Mouse (Mus musculus): ENCODE measurements around the gene 4933428G20Rik. TPM values are rescaled to one million over a fixed set of nuclear protein-coding genes. Genes with fewer than 3 reads are reported as not detected.

The 4933428G20Rik gene
- polyA plus RNA-seq, 1 experiment from 2014 or later: not detected

GRCm38 (mm10) chr11:97479085-97479484, 21.1 kb downstream of the 4933428G20Rik start:
- Histone ChIP-seq H3K36me3 (ENCODE audit: control insufficient read depth, insufficient read depth, low read length) (peaks cover 39% of the 10 kb centered on the region), H3K9me3 (replicated peaks; ENCODE audit: control insufficient read depth, low read length) (no peaks in the 10 kb centered on the region), H3K4me2 (ENCODE audit: low read length) (no peak overlapping the region), H3K4me3 (ENCODE audit: low read depth, low read length) (no peak overlapping the region), H3K27me3 (replicated peaks; ENCODE audit: control insufficient read depth, insufficient read depth, low read length) (no peaks in the 10 kb centered on the region), H3K27ac (ENCODE audit: low read depth, low read length) (no peak overlapping the region), H3K4me1 (ENCODE audit: control insufficient read depth, insufficient read depth, low read length) (no peaks in the 10 kb centered on the region), H3K9ac (ENCODE audit: low read length) (no peak overlapping the region)
- no peak for DNase-seq (ENCODE audit: low spot score)
- ATAC-seq: no peak
- WGBS: 88% methylated on average over 10 of the region's 10 CpGs

DNA sequence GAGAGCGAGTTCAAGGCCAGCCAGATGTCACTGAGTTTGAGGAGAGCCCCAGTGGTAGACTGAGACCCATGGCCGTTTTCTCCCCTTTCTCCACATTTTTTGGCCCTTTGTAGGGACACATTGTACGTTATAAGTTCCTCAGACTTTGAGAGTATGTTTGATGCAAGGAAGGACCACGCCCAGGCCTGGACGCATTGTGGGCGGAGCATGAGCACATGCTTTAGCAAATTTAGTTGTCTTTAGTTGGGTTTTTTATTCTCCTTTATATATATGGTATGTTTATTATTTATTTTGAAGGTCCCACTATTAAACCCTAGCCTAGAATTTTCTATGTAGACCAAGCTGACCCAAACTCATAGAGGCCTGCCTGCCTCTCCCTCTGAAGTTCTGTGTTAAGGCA, 21.8 kb downstream of the 4933428G20Rik start:
- 89% methylated on average over 6 of the region's 6 CpGs for WGBS
- ATAC-seq: no peak
- no peaks in the 10 kb centered on the region for H3K27me3 ChIP-seq (replicated peaks; ENCODE audit: control insufficient read depth, insufficient read depth, low read length)
- no peaks in the 10 kb centered on the region for H3K9me3 ChIP-seq (replicated peaks; ENCODE audit: control insufficient read depth, low read length)
- H3K27ac ChIP-seq (ENCODE audit: low read depth, low read length): no peak overlapping the region
- H3K4me1 ChIP-seq (ENCODE audit: control insufficient read depth, insufficient read depth, low read length): no peaks in the 10 kb centered on the region
- DNase-seq (ENCODE audit: low spot score): no peak
- no peak overlapping the region for H3K4me3 ChIP-seq (ENCODE audit: low read depth, low read length)
- no peak overlapping the region for H3K4me2 ChIP-seq (ENCODE audit: low read length)
- H3K36me3 ChIP-seq (ENCODE audit: control insufficient read depth, insufficient read depth, low read length): peaks cover 42% of the 10 kb centered on the region
- no peak overlapping the region for H3K9ac ChIP-seq (ENCODE audit: low read length)

GRCm38 (mm10) chr11:97477431-97477830, 22.7 kb downstream of the 4933428G20Rik start:
- DNase-seq (ENCODE audit: low spot score) (no peak), ATAC-seq (no peak)
- 74% methylated on average over 7 of the region's 7 CpGs for whole genome bisulfite sequencing
- Histone ChIP-seq H3K9me3 (replicated peaks; ENCODE audit: control insufficient read depth, low read length) (no peaks in the 10 kb centered on the region), H3K4me2 (ENCODE audit: low read length) (no peak overlapping the region), H3K27me3 (replicated peaks; ENCODE audit: control insufficient read depth, insufficient read depth, low read length) (no peaks in the 10 kb centered on the region), H3K9ac (ENCODE audit: low read length) (no peak overlapping the region), H3K4me3 (ENCODE audit: low read depth, low read length) (no peak overlapping the region), H3K4me1 (ENCODE audit: control insufficient read depth, insufficient read depth, low read length) (no peaks in the 10 kb centered on the region), H3K36me3 (ENCODE audit: control insufficient read depth, insufficient read depth, low read length) (peaks cover 40% of the 10 kb centered on the region), H3K27ac (ENCODE audit: low read depth, low read length) (no peak overlapping the region)

- peaks cover 40% of the 10 kb centered on the region for H3K36me3 ChIP-seq (ENCODE audit: control insufficient read depth, insufficient read depth, low read length)
- ATAC-seq (peak; percentile 46), DNase-seq (ENCODE audit: low spot score) (peak; percentile 92)
- 60% methylated on average over 8 of the region's 8 CpGs for WGBS
- H3K4me3 ChIP-seq (ENCODE audit: low read depth, low read length): no peak overlapping the region
- H3K4me1 ChIP-seq (ENCODE audit: control insufficient read depth, insufficient read depth, low read length): no peaks in the 10 kb centered on the region
- no peak overlapping the region for H3K27ac ChIP-seq (ENCODE audit: low read depth, low read length)
- H3K27me3 ChIP-seq (replicated peaks; ENCODE audit: control insufficient read depth, insufficient read depth, low read length): no peaks in the 10 kb centered on the region
- no peak overlapping the region for H3K4me2 ChIP-seq (ENCODE audit: low read length)
- no peak overlapping the region for H3K9ac ChIP-seq (ENCODE audit: low read length)
- no peaks in the 10 kb centered on the region for H3K9me3 ChIP-seq (replicated peaks; ENCODE audit: control insufficient read depth, low read length)
Measured at GRCm38 (mm10) chr11:97476334-97477095, 23.6 kb downstream of the 4933428G20Rik start.

DNA sequence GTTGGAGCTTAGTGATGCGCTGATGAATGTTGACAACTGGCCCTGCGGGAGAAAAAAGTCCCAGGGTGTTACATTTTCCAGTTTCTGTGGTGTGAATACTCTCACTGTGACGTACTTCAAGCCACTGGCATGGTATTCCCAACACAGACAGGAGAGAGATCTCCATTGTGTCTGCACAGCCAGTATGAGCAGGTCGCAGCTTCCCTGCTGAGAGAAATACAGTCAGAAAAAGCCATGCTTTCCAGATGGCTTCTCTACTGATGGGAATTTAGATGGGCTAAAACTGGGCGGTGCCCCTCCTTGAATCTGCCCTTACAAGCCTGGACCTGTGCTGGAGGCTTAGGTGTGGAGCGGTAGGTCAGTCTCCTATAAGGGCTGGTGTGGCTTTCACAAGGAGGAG, 28.9 kb downstream of the 4933428G20Rik start:
- H3K9me3 ChIP-seq (replicated peaks; ENCODE audit: control insufficient read depth, low read length): no peaks in the 10 kb centered on the region
- H3K27me3 ChIP-seq (replicated peaks; ENCODE audit: control insufficient read depth, insufficient read depth, low read length): no peaks in the 10 kb centered on the region
- peaks cover 46% of the 10 kb centered on the region for H3K36me3 ChIP-seq (ENCODE audit: control insufficient read depth, insufficient read depth, low read length)
- WGBS: 83% methylated on average over 6 of the region's 6 CpGs
- no peak overlapping the region for H3K27ac ChIP-seq (ENCODE audit: low read depth, low read length)
- H3K9ac ChIP-seq (ENCODE audit: low read length): no peak overlapping the region
- no peak for DNase-seq (ENCODE audit: low spot score)
- no peaks in the 10 kb centered on the region for H3K4me1 ChIP-seq (ENCODE audit: control insufficient read depth, insufficient read depth, low read length)
- H3K4me2 ChIP-seq (ENCODE audit: low read length): no peak overlapping the region
- no peak for ATAC-seq
- no peak overlapping the region for H3K4me3 ChIP-seq (ENCODE audit: low read depth, low read length)

DNA sequence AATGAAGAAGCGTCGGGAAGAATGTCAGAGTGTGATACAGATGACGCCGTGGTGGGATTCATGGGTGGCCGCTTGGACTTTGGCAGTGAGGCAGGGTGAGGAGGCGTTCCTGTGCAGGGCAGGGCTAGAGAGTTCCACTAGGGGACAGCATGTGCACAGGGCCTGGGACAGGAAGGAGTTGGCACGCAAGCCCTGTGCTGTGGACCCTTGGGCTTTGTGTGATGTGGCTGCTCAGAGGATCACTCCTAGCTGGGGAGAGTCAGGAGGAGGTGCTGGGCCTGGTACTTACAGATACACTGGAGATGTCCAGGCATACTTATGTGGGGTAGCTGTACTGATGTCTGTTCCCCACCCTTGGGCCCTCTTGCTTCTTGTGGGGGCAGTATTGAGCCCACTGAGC, 30.3 kb downstream of the 4933428G20Rik start:
- DNase-seq (ENCODE audit: low spot score): no peak
- H3K36me3 ChIP-seq (ENCODE audit: control insufficient read depth, insufficient read depth, low read length): peaks cover 46% of the 10 kb centered on the region

GRCm38 (mm10) chr11:97468639-97469287, 31.4 kb downstream of the 4933428G20Rik start:
- 48% methylated on average over 14 of the region's 14 CpGs for WGBS
- H3K36me3 ChIP-seq (ENCODE audit: control insufficient read depth, insufficient read depth, low read length): peaks cover 56% of the 10 kb centered on the region
- no peak overlapping the region for H3K4me2 ChIP-seq (ENCODE audit: low read length)
- ATAC-seq (peak; percentile 76), DNase-seq (ENCODE audit: low spot score) (peak; percentile 93)
- no peak overlapping the region for H3K9ac ChIP-seq (ENCODE audit: low read length)
- no peaks in the 10 kb centered on the region for H3K4me1 ChIP-seq (ENCODE audit: control insufficient read depth, insufficient read depth, low read length)
- H3K27me3 ChIP-seq (replicated peaks; ENCODE audit: control insufficient read depth, insufficient read depth, low read length): no peaks in the 10 kb centered on the region
- no peak overlapping the region for H3K4me3 ChIP-seq (ENCODE audit: low read depth, low read length)
- no peaks in the 10 kb centered on the region for H3K9me3 ChIP-seq (replicated peaks; ENCODE audit: control insufficient read depth, low read length)
- H3K27ac ChIP-seq (ENCODE audit: low read depth, low read length): no peak overlapping the region

More for the DNA sequence above, 30.3 kb downstream of the 4933428G20Rik start:
- Histone ChIP-seq H3K9ac (ENCODE audit: low read length) (no peak overlapping the region), H3K4me2 (ENCODE audit: low read length) (no peak overlapping the region), H3K9me3 (replicated peaks; ENCODE audit: control insufficient read depth, low read length) (no peaks in the 10 kb centered on the region), H3K27me3 (replicated peaks; ENCODE audit: control insufficient read depth, insufficient read depth, low read length) (no peaks in the 10 kb centered on the region), H3K27ac (ENCODE audit: low read depth, low read length) (no peak overlapping the region), H3K4me1 (ENCODE audit: control insufficient read depth, insufficient read depth, low read length) (no peaks in the 10 kb centered on the region), H3K4me3 (ENCODE audit: low read depth, low read length) (no peak overlapping the region)
- no peak for ATAC-seq
- 83% methylated on average over 7 of the region's 7 CpGs for WGBS

GRCm38 (mm10) chr11:97466444-97467160, 33.5 kb downstream of the 4933428G20Rik start:
- Histone ChIP-seq H3K4me1 (ENCODE audit: control insufficient read depth, insufficient read depth, low read length) (no peaks in the 10 kb centered on the region), H3K9ac (ENCODE audit: low read length) (no peak overlapping the region), H3K4me2 (ENCODE audit: low read length) (no peak overlapping the region), H3K4me3 (ENCODE audit: low read depth, low read length) (no peak overlapping the region), H3K27ac (ENCODE audit: low read depth, low read length) (no peak overlapping the region), H3K27me3 (replicated peaks; ENCODE audit: control insufficient read depth, insufficient read depth, low read length) (no peaks in the 10 kb centered on the region), H3K36me3 (ENCODE audit: control insufficient read depth, insufficient read depth, low read length) (peaks cover 60% of the 10 kb centered on the region), H3K9me3 (replicated peaks; ENCODE audit: control insufficient read depth, low read length) (no peaks in the 10 kb centered on the region)
- ATAC-seq: no peak
- WGBS: 73% methylated on average over 10 of the region's 10 CpGs
- DNase-seq (ENCODE audit: low spot score): no peak

Data from forebrain, embryonic 14.5 days (tissue).